Mouse (Mus musculus) MEL (cell line): ENCODE measurements around the gene Ttll1. TPM values are rescaled to one million over a fixed set of nuclear protein-coding genes. Genes with fewer than 3 reads are reported as not detected.

ENCODE experiments used
- DNase-seq: peaks from one replicate; pipeline ENCODE4 v3.0.0; 2011; ENCODE audit warnings: low read depth, low spot score
- H3K27ac ChIP-seq: 2 replicates; pipeline ENCODE4 v1.5.1; 2012; ENCODE audit warnings: low read depth, mild to moderate bottlenecking, control low read depth, low read length, moderate library complexity; ENCODE audit not compliant: control insufficient read depth
- H3K27me3 ChIP-seq, 2 experiments: fragments of 150-350 bp in 1 of 2; sonication (generic) in 1 of 2; 2 replicates each; pipeline ENCODE4 v1.6.1; 2012; ENCODE audit warnings: low read length in 2 of 2, mild to moderate bottlenecking in 2 of 2, improper control_type of control experiment in 1 of 2, moderate library complexity in 1 of 2; ENCODE audit not compliant: insufficient read depth in 2 of 2, control insufficient read depth in 1 of 2
- H3K36me3 ChIP-seq, 2 experiments: 2 replicates each; pipeline ENCODE4 v1.6.1; 2012 to 2014; ENCODE audit warnings: low read length in 2 of 2, improper control_type of control experiment in 1 of 2, inconsistent platforms in 1 of 2, mild to moderate bottlenecking in 1 of 2; ENCODE audit not compliant: insufficient read depth in 2 of 2, control insufficient read depth in 1 of 2
- H3K4me1 ChIP-seq, 2 experiments: fragments of 150-350 bp in 1 of 2; sonication (generic) in 1 of 2; 2 replicates each; pipeline ENCODE4 v1.6.1; 2012; ENCODE audit warnings: low read length in 2 of 2, improper control_type of control experiment in 1 of 2, mild to moderate bottlenecking in 1 of 2; ENCODE audit not compliant: insufficient read depth in 2 of 2, control insufficient read depth in 1 of 2
- H3K4me3 ChIP-seq, 2 experiments: fragments of 150-350 bp in 1 of 2; sonication (generic) in 1 of 2; 2 replicates each; pipeline ENCODE4 v1.5.1; 2012; ENCODE audit warnings: low read depth in 2 of 2, low read length in 2 of 2, mild to moderate bottlenecking in 2 of 2, moderate library complexity in 2 of 2, control low read depth in 1 of 2, improper control_type of control experiment in 1 of 2; ENCODE audit not compliant: control insufficient read depth in 1 of 2, insufficient read depth in 1 of 2
- H3K79me2 ChIP-seq: 2 replicates; pipeline ENCODE4 v1.6.1; 2012; ENCODE audit warnings: mild to moderate bottlenecking, low read length, moderate library complexity; ENCODE audit not compliant: control insufficient read depth, poor library complexity, insufficient read depth
- H3K9ac ChIP-seq: 2 replicates; pipeline ENCODE4 v1.6.1; 2012; ENCODE audit warnings: low read depth, mild to moderate bottlenecking, control low read depth, low read length, moderate library complexity; ENCODE audit not compliant: control insufficient read depth, poor library complexity, severe bottlenecking
- H3K9me3 ChIP-seq: fragments of 150-350 bp; sonication (generic); replicated peaks from 2 replicates; pipeline ENCODE4 v1.6.1; 2012; ENCODE audit warnings: mild to moderate bottlenecking, low read length, improper control_type of control experiment, moderate library complexity; ENCODE audit not compliant: insufficient read depth
- CHD1 ChIP-seq: IDR thresholded peaks from 2 replicates; pipeline ENCODE4 v1.6.1; 2012; ENCODE audit warnings: low read depth, mild to moderate bottlenecking, inconsistent platforms, low read length, improper control_type of control experiment
- CHD2 ChIP-seq: IDR thresholded peaks from 2 replicates; pipeline ENCODE4 v1.6.1; 2011; ENCODE audit warnings: low read length, improper control_type of control experiment
- ETS1 ChIP-seq: IDR thresholded peaks from 2 replicates; pipeline ENCODE4 v1.6.1; 2012; ENCODE audit warnings: low read depth, mild to moderate bottlenecking, inconsistent platforms, low read length, improper control_type of control experiment, moderate library complexity
- GABPA ChIP-seq: IDR thresholded peaks from 2 replicates; pipeline ENCODE4 v1.6.1; 2012; ENCODE audit warnings: low read depth, mild to moderate bottlenecking, inconsistent platforms, low read length, improper control_type of control experiment, moderate library complexity
- JUND ChIP-seq: IDR thresholded peaks from 2 replicates; pipeline ENCODE4 v1.6.1; 2011; ENCODE audit warnings: low read depth, mild to moderate bottlenecking, improper control_type of control experiment, low read length
- KAT2A ChIP-seq: conservative IDR thresholded peaks from 2 replicates; pipeline ENCODE4 v1.6.1; 2012; ENCODE audit warnings: low read depth, low read length, improper control_type of control experiment, inconsistent platforms
- NRF1 ChIP-seq: IDR thresholded peaks from 2 replicates; pipeline ENCODE4 v1.6.1; 2014; ENCODE audit warnings: low read depth, mild to moderate bottlenecking, inconsistent platforms, low read length, improper control_type of control experiment, moderate library complexity; ENCODE audit not compliant: poor library complexity, insufficient read depth, severe bottlenecking
- POLR2AphosphoS5 ChIP-seq: IDR thresholded peaks from 2 replicates; pipeline ENCODE4 v1.6.1; 2012; ENCODE audit warnings: low read depth, borderline replicate concordance, mild to moderate bottlenecking, inconsistent platforms, low read length, moderate library complexity, mixed read lengths
- RCOR1 ChIP-seq: IDR thresholded peaks from 2 replicates; pipeline ENCODE4 v1.6.1; 2012; ENCODE audit warnings: low read depth, mild to moderate bottlenecking, inconsistent platforms, low read length, improper control_type of control experiment
- SIN3A ChIP-seq: IDR thresholded peaks from 2 replicates; pipeline ENCODE4 v1.6.1; 2012; ENCODE audit warnings: low read length, improper control_type of control experiment, inconsistent platforms
- UBTF ChIP-seq: IDR thresholded peaks from 2 replicates; pipeline ENCODE4 v1.6.1; 2012; ENCODE audit warnings: low read depth, mild to moderate bottlenecking, inconsistent platforms, low read length, improper control_type of control experiment, moderate library complexity, borderline replicate concordance; ENCODE audit not compliant: insufficient read depth
- ZKSCAN1 ChIP-seq: IDR thresholded peaks from 2 replicates; pipeline ENCODE4 v1.6.1; 2012; ENCODE audit warnings: low read depth, mild to moderate bottlenecking, inconsistent platforms, low read length, improper control_type of control experiment, moderate library complexity
- ZMIZ1 ChIP-seq: IDR thresholded peaks from 2 replicates; pipeline ENCODE4 v1.6.1; 2012; ENCODE audit warnings: low read depth, mild to moderate bottlenecking, inconsistent platforms, low read length, improper control_type of control experiment, moderate library complexity
- polyA plus RNA-seq, 2 experiments: library from polyadenylated mRNA; stranded (reverse) in 1 of 2; unstranded in 1 of 2; fragments of >175 nt in 1 of 2; fragments of >200 nt in 1 of 2; gene quantifications; 2 replicates each; pipeline versions ENCODE4 v1.2.1 to v1.2.4; 2012; ENCODE audit warnings: low replicate concordance in 2 of 2, low read depth in 1 of 2; ENCODE audit not compliant: insufficient read length in 2 of 2, insufficient read depth in 1 of 2, missing spikeins in 1 of 2
- total RNA-seq: library from RNA; depleted of rRNA; stranded (reverse); fragments of 300-350 nt; gene quantifications from 2 replicates; pipeline ENCODE4 v1.2.3, GENCODE M21; 2012

The Ttll1 gene
- total and polyA plus RNA-seq, 3 experiments, result 3.4 to 14.1 TPM; not detected in 1

- Histone ChIP-seq H3K4me1 (peaks cover under 1 to 12% of the 10 kb centered on the region in 2 experiments), H3K4me3 (no peak overlapping the region)
- TF ChIP-seq CHD1 (no peak), ZKSCAN1 (no peak)
- TF ChIP-seq, all 39 proteins: peak for 0
- Histone ChIP-seq H3K27me3 (no peaks in the 10 kb centered on the region), H3K27ac (no peak overlapping the region), H3K9me3 (no peaks in the 10 kb centered on the region), H3K9ac (no peak overlapping the region), H3K79me2 (peaks cover 60% of the 10 kb centered on the region), H3K36me3 (peaks cover 0 to 3% of the 10 kb centered on the region in 2 experiments; a peak in 2 of 4 replicates)
- no peak for DNase-seq
Measured at GRCm38 (mm10) chr15:83457541-83457940, 53.2 kb downstream of the Ttll1 start.

- TF ChIP-seq CHD2 (no peak), GABPA (no peak), KAT2A (no peak), ZMIZ1 (no peak), JUND (no peak)
- H3K4me3 ChIP-seq, result no peak overlapping the region
- no peak overlapping the region for H3K9ac ChIP-seq
- H3K27me3 ChIP-seq, result no peaks in the 10 kb centered on the region
- no peak for DNase-seq
- no peak overlapping the region for H3K27ac ChIP-seq
- H3K9me3 ChIP-seq, result no peaks in the 10 kb centered on the region
- peaks cover 12 to 24% of the 10 kb centered on the region in 2 experiments for H3K4me1 ChIP-seq
- H3K79me2 ChIP-seq, result peaks cover 59% of the 10 kb centered on the region
- peaks cover 0 to 19% of the 10 kb centered on the region in 2 experiments; a peak in 2 of 4 replicates for H3K36me3 ChIP-seq
Measured at GRCm38 (mm10) chr15:83455637-83456036, 55.1 kb downstream of the Ttll1 start.

DNA sequence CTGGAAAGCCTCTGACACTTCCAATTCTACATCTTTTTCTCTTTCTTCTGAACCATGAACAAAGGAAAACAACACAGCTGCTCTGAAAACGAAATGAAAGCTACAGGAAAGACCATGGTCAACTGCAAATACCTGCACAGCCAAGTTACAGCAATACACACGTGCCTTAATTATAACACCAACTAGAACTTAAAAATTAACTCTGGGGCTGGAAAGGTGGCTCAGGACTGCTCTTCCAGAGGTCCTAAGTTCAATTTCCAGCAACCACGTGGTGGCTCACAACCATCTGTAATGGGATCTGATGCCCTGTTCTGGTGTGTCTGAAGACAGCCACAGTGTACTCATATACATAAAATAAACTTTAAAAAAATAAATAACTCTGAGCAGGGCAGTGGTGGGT, 55.7 kb downstream of the Ttll1 start:
- Histone ChIP-seq H3K79me2 (peaks cover 58% of the 10 kb centered on the region), H3K4me3 (no peak overlapping the region), H3K9me3 (no peaks in the 10 kb centered on the region), H3K9ac (no peak overlapping the region), H3K4me1 (peaks cover 12 to 24% of the 10 kb centered on the region in 2 experiments), H3K36me3 (peaks cover 0 to 19% of the 10 kb centered on the region in 2 experiments; a peak in 2 of 4 replicates), H3K27ac (no peak overlapping the region), H3K27me3 (no peaks in the 10 kb centered on the region)
- TF ChIP-seq RCOR1 (no peak), POLR2AphosphoS5 (no peak), NRF1 (no peak), UBTF (no peak), SIN3A (no peak), ETS1 (no peak)
- no peak for DNase-seq
